ENCODE assay signal across 9 mouse cellular contexts in the genomic region with DNA sequence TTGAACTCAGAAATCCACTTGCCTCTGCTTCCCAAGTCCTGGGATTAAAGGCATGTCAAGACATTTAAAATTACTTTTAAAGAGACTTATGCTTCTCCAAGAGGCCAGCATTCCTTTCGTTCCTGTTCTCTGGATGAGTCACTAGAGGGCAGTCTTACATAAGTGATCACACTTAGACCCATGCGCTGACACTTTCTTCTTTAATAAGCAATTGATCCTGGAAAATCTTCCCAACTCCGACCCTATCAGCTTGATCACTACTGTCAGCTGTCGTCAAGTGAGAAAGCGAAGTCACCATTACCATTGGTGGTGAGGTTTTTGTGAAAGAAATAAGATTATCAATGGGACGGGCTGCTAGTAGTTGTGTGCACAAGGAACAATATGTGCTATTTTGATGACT.
DNase-seq lines count a peak whose midpoint lies in the region; ATAC-seq and TF ChIP-seq lines count a peak whose summit lies in the region.
"Had no signal": no experiment of that assay in that cellular context is flagged by ENCODE, and none has a peak within 500 bp of the region (broad histone marks: within the 10 kb centered on the region; RNA-seq: fewer than 3 reads in every experiment).

No protein-coding gene starts in this region.

- no peaks in the 10 kb centered on the region for H3K27me3 ChIP-seq in heart, embryonic 10.5 days (ENCODE audit: insufficient read depth, poor library complexity, severe bottlenecking)
- no peaks in the 10 kb centered on the region for H3K27me3 ChIP-seq in E14TG2a.4 (ENCODE audit: insufficient read depth, low read length)
- H3K27me3 ChIP-seq: heart, embryonic 15.5 days had no signal

- TF ChIP-seq CTCF in E14TG2a.4 (conservative IDR thresholded peaks at IDR 0.05; ENCODE audit: low read length) = peak; percentile 37
- peak; percentile 54 for TF ChIP-seq CTCF in cortical plate, adult 2 months (IDR thresholded peaks at IDR 0.05; ENCODE audit: extremely low read depth, insufficient read depth, low read length)

- peak; percentile 2 to 40 for DNase-seq in heart, adult 18-20 months
- no peak for DNase-seq in heart, embryonic 10.5 days (ENCODE audit: low spot score)
- DNase-seq in left cerebral cortex, postnatal 25 days (ENCODE audit: low spot score in 2 of 2) = peak; percentile 22 to 49
- DNase-seq in right cerebral cortex, postnatal 25 days = peak; percentile 4
- DNase-seq in spleen, postnatal 10 days (ENCODE audit: low spot score in 2 of 2) = no peak

- 21% methylated on average over 6 of the region's 6 CpGs for WGBS in heart, embryonic 10.5 days

- no peak overlapping the region for H3K4me3 ChIP-seq in heart, embryonic 10.5 days
- H3K4me3 ChIP-seq in E14TG2a.4 (replicated peaks; ENCODE audit: low read length) = no peak overlapping the region
- H3K4me3 ChIP-seq in cortical plate, adult 2 months (ENCODE audit: insufficient read depth, low read length) = no peak overlapping the region
- H3K4me3 ChIP-seq: heart, embryonic 15.5 days had no signal

- H3K27ac ChIP-seq in heart, embryonic 10.5 days = no peak overlapping the region
- H3K27ac ChIP-seq in cortical plate, adult 2 months (ENCODE audit: insufficient read depth, low read length) = no peak overlapping the region
- H3K27ac ChIP-seq: heart, embryonic 15.5 days had no signal

- no peaks in the 10 kb centered on the region for H3K36me3 ChIP-seq in heart, embryonic 10.5 days
- H3K36me3 ChIP-seq in E14TG2a.4 (ENCODE audit: insufficient read depth, low read length) = no peaks in the 10 kb centered on the region
- H3K36me3 ChIP-seq: heart, embryonic 15.5 days had no signal

- H3K4me1 ChIP-seq in heart, embryonic 10.5 days = no peaks in the 10 kb centered on the region
- no peaks in the 10 kb centered on the region for H3K4me1 ChIP-seq in E14TG2a.4 (replicated peaks; ENCODE audit: low read depth, low read length)
- H3K4me1 ChIP-seq in cortical plate, adult 2 months (ENCODE audit: control insufficient read depth, insufficient read depth, low read length) = no peaks in the 10 kb centered on the region; the same call in 1 of the 2 replicates
- H3K4me1 ChIP-seq: heart, embryonic 15.5 days had no signal

- intact Hi-C loops in left cerebral cortex, postnatal 25 days (cut with DNase I) = no loop called here

- no peaks in the 10 kb centered on the region for H3K9me3 ChIP-seq in heart, embryonic 10.5 days
- no peaks in the 10 kb centered on the region for H3K9me3 ChIP-seq in E14TG2a.4 (ENCODE audit: low read length)
- H3K9me3 ChIP-seq: heart, embryonic 15.5 days had no signal

- no peak for TF ChIP-seq POLR2A in cortical plate, adult 2 months (IDR thresholded peaks at IDR 0.05; ENCODE audit: extremely low read depth, insufficient read depth, low read length)

- ATAC-seq in hematopoietic stem cell, adult 5-6 weeks (replicated peaks in 1 of 2; ENCODE audit: insufficient read depth in 1 of 2, low FRiP score in 2 of 2, low TSS enrichment in 1 of 2, low read depth in 1 of 2, poor library complexity in 2 of 2, severe bottlenecking in 2 of 2) = 0 out of 4 replicates have a peak, but pooled peaks have one; percentile 28 to 52

Comparison
In these comparisons a context has a peak if more than half of its experiments do, and no peak if none do; other contexts are left out.
1. DNase-seq: peak in heart, adult 18-20 months (2 of 2), left cerebral cortex, postnatal 25 days (2 of 2) and right cerebral cortex, postnatal 25 days (single experiment); none in heart, embryonic 10.5 days (single experiment) and spleen, postnatal 10 days (0 of 2).